Mouse (Mus musculus): Measurements from ENCODE around the gene Prrxl1. TPM values are rescaled to one million over a fixed set of nuclear protein-coding genes. Genes with fewer than 3 reads are reported as not detected.

Prrxl1 gene
- total RNA-seq, 2 experiments from 2014 or later, result not detected

- no peak for DNase-seq
- intact Hi-C loops (cut with DNase I), result no loop called here
These were observed 99.3 kb downstream of the Prrxl1 start for GRCm38 (mm10) chr14:32698556-32698955.

Other genes with a start within 250 kb of the Prrxl1 start
- gene 1700024G13Rik, start 211.0 kb upstream of the Prrxl1 start, total RNA-seq (2021), result not detected
- 1 to 10 TPM in 1 of 2 experiments, under 1 TPM in 1; 0.60 to 1.0 TPM for gene Slc18a3, start 134.6 kb upstream of the Prrxl1 start, total RNA-seq (2021)
- gene Chat, start 133.4 kb upstream of the Prrxl1 start, total RNA-seq (2021), result under 1 TPM in 1 of 2 experiments, not detected in 1; 0.60 TPM
- 10 to 100 TPM; 27.9 to 29.0 TPM for gene Ercc6, start 85.9 kb upstream of the Prrxl1 start, total RNA-seq (2021)
- gene 3425401B19Rik, start 85.9 kb downstream of the Prrxl1 start, total RNA-seq (2021), result not detected
- not detected for gene Tmem273, start 186.6 kb downstream of the Prrxl1 start, total RNA-seq (2021)
- not detected for gene Fam170b, start 234.6 kb downstream of the Prrxl1 start, total RNA-seq (2021)